Mouse (Mus musculus) limb, embryonic 14.5 days (tissue): ENCODE data around the gene Zmiz1. TPM values are rescaled to one million over a fixed set of nuclear protein-coding genes. Genes with fewer than 3 reads are reported as not detected.

Experiments
- ATAC-seq: fragments of 200-750 bp; cut with Nextera tagmentation; 2 replicates; pipeline ENCODE4 v1.8.0; 2017; ENCODE audit warnings: low read depth, moderate number of reproducible peaks, moderate TSS enrichment; ENCODE audit not compliant: low FRiP score
- DNase-seq: peaks from one replicate; pipeline ENCODE4 v3.0.0-alpha.2; 2015; ENCODE audit warnings: low spot score
- H3K27ac ChIP-seq: fragments of 300-500 bp; sonication (generic); replicated peaks from 2 replicates; pipeline ENCODE4 v1.5.1; 2014; ENCODE audit warnings: low read depth, mild to moderate bottlenecking, low read length, moderate library complexity, mixed read lengths
- H3K27me3 ChIP-seq: fragments of 300-500 bp; sonication (generic); 2 replicates; pipeline ENCODE4 v1.6.1; 2014; ENCODE audit warnings: low read length, mixed read lengths; ENCODE audit not compliant: control insufficient read depth, insufficient read depth
- H3K36me3 ChIP-seq: fragments of 300-500 bp; sonication (generic); 2 replicates; pipeline ENCODE4 v1.6.1; 2014; ENCODE audit warnings: mild to moderate bottlenecking, low read length, moderate library complexity, mixed read lengths; ENCODE audit not compliant: control insufficient read depth, insufficient read depth
- H3K4me1 ChIP-seq: fragments of 300-500 bp; sonication (generic); 2 replicates; pipeline ENCODE4 v1.6.1; 2014; ENCODE audit warnings: antibody characterized with exemption, low read length, mixed read lengths; ENCODE audit not compliant: control insufficient read depth, insufficient read depth
- H3K4me2 ChIP-seq: fragments of 300-500 bp; sonication (generic); replicated peaks from 2 replicates; pipeline ENCODE4 v1.6.1; 2014; ENCODE audit warnings: low read depth, mild to moderate bottlenecking, low read length, moderate library complexity; ENCODE audit not compliant: severe bottlenecking
- H3K4me3 ChIP-seq: fragments of 300-500 bp; sonication (generic); replicated peaks from 2 replicates; pipeline ENCODE4 v1.5.1; 2014; ENCODE audit warnings: low read length
- H3K9ac ChIP-seq: fragments of 300-500 bp; sonication (generic); 2 replicates; pipeline ENCODE4 v1.6.1; 2014; ENCODE audit warnings: mild to moderate bottlenecking, low read depth, low read length, moderate library complexity; ENCODE audit not compliant: severe bottlenecking
- H3K9me3 ChIP-seq: fragments of 300-500 bp; sonication (generic); 2 replicates; pipeline ENCODE4 v1.6.1; 2016; ENCODE audit warnings: low read length; ENCODE audit not compliant: control insufficient read depth
- POLR2A ChIP-seq: fragments of 200-500 bp; IDR thresholded peaks from 2 replicates; pipeline ENCODE4 v1.8.0; 2012; ENCODE audit warnings: inconsistent platforms, mild to moderate bottlenecking, moderate library complexity, borderline replicate concordance; ENCODE audit not compliant: insufficient read depth, insufficient read length; ENCODE audit errors: extremely low read depth
- WGBS: fragments of 180-500 bp; shearing (Covaris S2); extraction: QIAGEN DNeasy Blood & Tissue Kit; methylation state at CpG from one replicate; pipeline ENCODE4 v1.1.7; 2014; 5-methylcytosine and 5-hydroxymethylcytosine counted together
- polyA plus RNA-seq, 2 experiments: library from polyadenylated mRNA; depleted of rRNA in 1 of 2; stranded (reverse) in 1 of 2; unstranded in 1 of 2; fragments of >200 nt; fragmentation: Nextera tagmentation in 1 of 2; extraction: Ambion mirVana in 1 of 2; gene quantifications; 2 replicates each; pipeline versions ENCODE4 v1.2.1 to v1.2.3; 2012 to 2014

Zmiz1 gene
- polyA plus RNA-seq, 2 experiments: 61.8 to 81.2 TPM

GRCm38 (mm10) chr14:25693888-25694568 lies 235.0 kb downstream of the Zmiz1 start, which contains the start of gene Ppif:
Gene Ppif, plus strand, starts transcription at chr14:25694154.
- peak within 1 kb of the TSS; percentile 95 for H3K4me2 ChIP-seq
- WGBS: under 1% methylated on average over 54 of the region's 70 CpGs
- H3K4me1 ChIP-seq: peaks cover 19% of the 10 kb centered on the region
- 0 out of 2 replicates have a peak, but pooled peaks have one; percentile 39 for TF ChIP-seq POLR2A
- H3K4me3 ChIP-seq: peak within 1 kb of the TSS; percentile 88
- peak within 1 kb of the TSS; percentile 56 for H3K27ac ChIP-seq
- H3K9me3 ChIP-seq: no peaks in the 10 kb centered on the region
- H3K36me3 ChIP-seq: peaks cover 26% of the 10 kb centered on the region
- DNase-seq: peak; percentile 96
- no peaks in the 10 kb centered on the region for H3K27me3 ChIP-seq
- ATAC-seq: peak; percentile 90
- H3K9ac ChIP-seq: peak within 1 kb of the TSS; percentile 78

GRCm38 (mm10) chr14:25694569-25694897 lies 235.5 kb downstream of the Zmiz1 start:
- H3K27me3 ChIP-seq: no peaks in the 10 kb centered on the region
- peak overlapping the region; percentile 95 for H3K4me2 ChIP-seq
- ATAC-seq: peak; percentile 3
- no peaks in the 10 kb centered on the region for H3K9me3 ChIP-seq
- TF ChIP-seq POLR2A: no peak
- no peak for DNase-seq
- peaks cover 19% of the 10 kb centered on the region for H3K4me1 ChIP-seq
- H3K36me3 ChIP-seq: peaks cover 31% of the 10 kb centered on the region
- peak overlapping the region; percentile 78 for H3K9ac ChIP-seq
- H3K27ac ChIP-seq: no peak overlapping the region
- WGBS: 0% methylated on average over 10 of the region's 10 CpGs
- H3K4me3 ChIP-seq: peak overlapping the region; percentile 88

GRCm38 (mm10) chr14:25695059-25695458 lies 236.1 kb downstream of the Zmiz1 start:
- no peak for DNase-seq
- peak overlapping the region; percentile 88 for H3K4me3 ChIP-seq

DNA sequence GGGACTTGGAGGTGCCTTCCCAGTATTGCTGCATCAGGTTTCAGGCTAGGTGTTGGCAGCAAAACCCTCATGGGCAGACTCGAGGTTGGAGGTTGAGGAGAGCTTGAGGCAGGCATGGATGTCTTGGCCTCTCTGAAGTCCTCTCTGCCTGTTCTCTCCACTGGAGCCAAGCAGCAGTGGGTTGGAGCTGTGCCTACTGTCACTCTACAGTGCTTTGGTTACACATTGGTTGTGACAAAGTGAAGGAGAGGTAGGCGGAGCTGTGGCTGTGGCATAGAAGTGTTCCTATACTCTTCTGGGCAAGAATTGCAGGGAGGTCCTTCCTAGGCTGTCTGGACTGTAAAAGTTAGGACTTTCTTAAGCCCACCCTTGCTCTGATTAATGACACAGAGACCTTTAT lies 237.4 kb downstream of the Zmiz1 start:
- 54% methylated on average over 2 of the region's 2 CpGs for WGBS
- Histone ChIP-seq H3K27me3 (no peaks in the 10 kb centered on the region), H3K27ac (no peak overlapping the region), H3K4me1 (peaks cover 19% of the 10 kb centered on the region), H3K4me2 (no peak overlapping the region), H3K9me3 (no peaks in the 10 kb centered on the region), H3K9ac (no peak overlapping the region), H3K36me3 (peaks cover 43% of the 10 kb centered on the region), H3K4me3 (no peak overlapping the region)
- TF ChIP-seq POLR2A: no peak
- DNase-seq (no peak), ATAC-seq (no peak)

More at GRCm38 (mm10) chr14:25695059-25695458, 236.1 kb downstream of the Zmiz1 start:
- Histone ChIP-seq H3K36me3 (peaks cover 36% of the 10 kb centered on the region), H3K9ac (peak overlapping the region; percentile 78), H3K27me3 (no peaks in the 10 kb centered on the region), H3K4me2 (peak overlapping the region; percentile 95), H3K27ac (no peak overlapping the region), H3K4me1 (peaks cover 19% of the 10 kb centered on the region), H3K9me3 (no peaks in the 10 kb centered on the region)
- no peak for ATAC-seq
- WGBS: 61% methylated on average over 6 of the region's 6 CpGs
- no peak for TF ChIP-seq POLR2A

DNA sequence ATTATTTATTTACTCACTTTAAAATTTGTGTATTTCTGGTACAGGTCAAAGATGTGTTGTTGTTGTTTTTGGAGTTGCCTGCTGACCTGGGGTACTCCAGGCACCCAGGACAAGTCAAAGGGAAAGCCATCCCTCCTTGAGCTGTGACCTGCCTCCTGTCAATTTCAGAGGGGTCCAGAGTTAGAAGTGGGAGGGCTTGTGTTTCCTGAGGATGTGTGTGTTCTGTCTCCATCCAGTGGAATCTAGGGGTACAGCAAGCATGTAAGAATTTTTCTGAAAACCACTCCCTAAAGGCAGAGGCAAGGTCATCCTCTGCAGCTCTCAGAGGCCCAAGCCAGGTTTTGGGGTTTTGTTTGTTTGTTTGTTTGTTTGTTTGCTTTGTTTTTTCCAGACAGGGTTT lies 243.0 kb downstream of the Zmiz1 start:
- Histone ChIP-seq H3K4me3 (no peak overlapping the region), H3K9me3 (no peaks in the 10 kb centered on the region), H3K27me3 (no peaks in the 10 kb centered on the region), H3K36me3 (peaks cover 36% of the 10 kb centered on the region), H3K9ac (no peak overlapping the region), H3K4me1 (no peaks in the 10 kb centered on the region), H3K4me2 (no peak overlapping the region), H3K27ac (no peak overlapping the region)
- DNase-seq (peak; percentile 44), ATAC-seq (peak; percentile 24; the same call in 1 of the 2 replicates)
- no peak for TF ChIP-seq POLR2A

- Histone ChIP-seq H3K4me2 (no peak overlapping the region), H3K4me3 (no peak overlapping the region), H3K36me3 (peaks cover 6% of the 10 kb centered on the region), H3K27me3 (no peaks in the 10 kb centered on the region), H3K27ac (no peak overlapping the region; the same call in 1 of the 2 replicates), H3K4me1 (peaks cover 28% of the 10 kb centered on the region), H3K9ac (no peak overlapping the region), H3K9me3 (no peaks in the 10 kb centered on the region)
- ATAC-seq (0 out of 2 replicates have a peak, but pooled peaks have one; percentile 24), DNase-seq (peak; percentile 86)
- WGBS: 58% methylated on average over 5 of the region's 5 CpGs
- TF ChIP-seq POLR2A: no peak
Measured at GRCm38 (mm10) chr14:25707691-25708181, 248.8 kb downstream of the Zmiz1 start.
